Mouse (Mus musculus) embryonic fibroblast, embryonic 13.5 days (primary cell): Measurements from ENCODE around the gene Tcp10a.

Source experiments
- CTCF ChIP-seq: IDR thresholded peaks from 2 replicates; pipeline ENCODE4 v1.5.1; 2011; ENCODE audit warnings: mild to moderate bottlenecking, control low read depth, low read length, moderate library complexity, borderline replicate concordance; ENCODE audit not compliant: insufficient read depth
- POLR2A ChIP-seq: IDR thresholded peaks from 2 replicates; pipeline ENCODE4 v1.6.1; 2011; ENCODE audit warnings: low read depth, mild to moderate bottlenecking, control low read depth, low read length, moderate library complexity

DNA sequence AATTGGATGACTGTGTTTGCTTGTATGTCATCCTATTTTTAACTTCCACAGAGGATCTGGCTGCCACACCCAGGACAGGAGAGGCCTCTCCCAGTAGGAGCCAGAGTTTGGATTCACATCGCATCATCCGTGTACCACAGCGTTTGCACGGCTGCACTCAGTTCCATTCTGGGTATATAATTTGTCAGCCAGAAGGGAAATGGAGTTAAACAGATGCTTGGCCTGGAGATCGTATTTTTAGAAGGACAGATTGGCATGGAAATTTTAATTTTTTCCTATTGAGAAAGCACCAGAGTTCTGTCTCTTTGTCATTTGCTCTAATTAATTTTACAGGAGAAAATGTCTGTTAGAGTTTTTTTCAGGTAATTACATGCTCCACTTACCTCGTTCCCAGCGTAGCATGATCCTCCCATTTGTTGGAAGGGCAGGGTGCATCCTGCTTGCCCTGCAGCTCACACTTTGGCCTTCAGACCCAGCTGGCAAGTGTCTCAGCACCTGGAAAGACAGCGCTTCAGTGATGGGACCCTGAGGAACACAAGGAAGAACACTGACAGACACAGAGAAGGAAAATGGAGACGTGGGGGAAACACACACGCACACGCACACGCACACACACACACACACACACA lies 37.9 kb upstream of the Tcp10a start:
- no peak for TF ChIP-seq CTCF
- TF ChIP-seq POLR2A, result no peak
